Mouse (Mus musculus) cerebellum, adult 18-20 months (tissue): ENCODE data around the gene Mrpl38.

Experiments
- DNase-seq, 2 experiments: peaks; one replicate each; pipeline ENCODE4 v3.0.0; 2021

Gene Mrpl38

GRCm38 (mm10) chr11:116138468-116139138 is at the start of gene Mrpl38:
Gene Mrpl38, minus strand, starts transcription at chr11:116138868.
- peak; percentile 86 for DNase-seq

- DNase-seq, result no peak
Measured at GRCm38 (mm10) chr11:116187226-116187930, 48.7 kb upstream of the Mrpl38 start.

GRCm38 (mm10) chr11:116186360-116186759 is 47.7 kb upstream of the Mrpl38 start:
- no peak for DNase-seq

- no peak for DNase-seq
Measured at GRCm38 (mm10) chr11:116185836-116186235, 47.2 kb upstream of the Mrpl38 start.

GRCm38 (mm10) chr11:116178411-116179121 is 39.9 kb upstream of the Mrpl38 start:
- no peak for DNase-seq

- DNase-seq, result no peak
Measured at GRCm38 (mm10) chr11:116176010-116176409, 37.3 kb upstream of the Mrpl38 start.

- no peak for DNase-seq
Measured at GRCm38 (mm10) chr11:116174775-116175448, 36.2 kb upstream of the Mrpl38 start.

GRCm38 (mm10) chr11:116171959-116172358 is 33.3 kb upstream of the Mrpl38 start:
- no peak for DNase-seq

GRCm38 (mm10) chr11:116170003-116170800 is 31.5 kb upstream of the Mrpl38 start:
- DNase-seq, result no peak

- DNase-seq, result no peak
Measured at GRCm38 (mm10) chr11:116169214-116169613, 30.5 kb upstream of the Mrpl38 start.

- peak; percentile 95 to 99 for DNase-seq
Measured at GRCm38 (mm10) chr11:116167884-116168439, 29.3 kb upstream of the Mrpl38 start, which contains the start of gene Fbf1. Gene Fbf1, minus strand, starts transcription at chr11:116168166.

- no peak for DNase-seq
Measured at GRCm38 (mm10) chr11:116167232-116167631, 28.6 kb upstream of the Mrpl38 start.

GRCm38 (mm10) chr11:116163002-116163401 is 24.3 kb upstream of the Mrpl38 start:
- DNase-seq, result no peak

GRCm38 (mm10) chr11:116162146-116162545 is 23.5 kb upstream of the Mrpl38 start:
- no peak for DNase-seq

GRCm38 (mm10) chr11:116161312-116161711 is 22.6 kb upstream of the Mrpl38 start:
- no peak for DNase-seq

- DNase-seq, result no peak
Measured at GRCm38 (mm10) chr11:116150960-116151359, 12.3 kb upstream of the Mrpl38 start.

GRCm38 (mm10) chr11:116149341-116149740 is 10.7 kb upstream of the Mrpl38 start:
- DNase-seq, result peak; percentile 60 to 63

GRCm38 (mm10) chr11:116148761-116149221 is 10.1 kb upstream of the Mrpl38 start:
- DNase-seq, result peak; percentile 79 to 81

- DNase-seq, result peak; percentile 62 to 72
Measured at GRCm38 (mm10) chr11:116146294-116146985, 7.8 kb upstream of the Mrpl38 start.

GRCm38 (mm10) chr11:116145481-116146293 is 7.0 kb upstream of the Mrpl38 start:
- peak; percentile 68 to 70 for DNase-seq
